Mouse (Mus musculus) bone marrow macrophage, adult 2 months (primary cell): ENCODE data around the gene Cdh13.

Source experiments
- CTCF ChIP-seq: IDR thresholded peaks from 2 replicates; pipeline ENCODE4 v1.5.1; 2012; ENCODE audit warnings: low read depth, mild to moderate bottlenecking, low read length, moderate library complexity
- POLR2A ChIP-seq: IDR thresholded peaks from 2 replicates; pipeline ENCODE4 v1.6.1; 2012; ENCODE audit warnings: mild to moderate bottlenecking, low read depth, low read length, borderline replicate concordance

- TF ChIP-seq POLR2A = no peak
- TF ChIP-seq CTCF = no peak
These were observed 1056.0 kb downstream of the Cdh13 start for GRCm38 (mm10) chr8:119339546-119339945.
